Mouse (Mus musculus) small intestine, adult 2 months (tissue): ENCODE data around the gene Selplg.

Source experiments
- CTCF ChIP-seq: fragments of 200-500 bp; IDR thresholded peaks from 2 replicates; pipeline ENCODE4 v1.5.1; 2012; ENCODE audit warnings: low read depth, mild to moderate bottlenecking, control low read depth, inconsistent platforms, low read length, moderate library complexity, mixed read lengths; ENCODE audit not compliant: insufficient replicate concordance, insufficient read length; ENCODE audit errors: extremely low read depth
- POLR2A ChIP-seq: fragments of 200-500 bp; IDR thresholded peaks from 2 replicates; pipeline ENCODE4 v1.6.1; 2012; ENCODE audit warnings: low read depth, mild to moderate bottlenecking, control low read depth, inconsistent platforms, low read length, moderate library complexity

- no peak for TF ChIP-seq CTCF
- no peak for TF ChIP-seq POLR2A
These were observed at the start of gene Selplg for GRCm38 (mm10) chr5:113832490-113832901.
